Mouse (Mus musculus) erythroblast, adult 5-6 weeks (primary cell): ENCODE results near the gene Atp1a4. TPM values are rescaled to one million over a fixed set of nuclear protein-coding genes. Genes with fewer than 3 reads are reported as not detected.
"Not testable (repeated sequence)": the region's sequence is repeated elsewhere in the genome, so short reads cannot be mapped to it uniquely, and the experiment has no call there.

Experiments
- ATAC-seq: replicated peaks from 2 replicates; pipeline ENCODE4 v1.8.0; 2016; ENCODE audit warnings: moderate number of reproducible peaks, mild to moderate bottlenecking, moderate TSS enrichment, inconsistent platforms; ENCODE audit not compliant: poor library complexity, low FRiP score, severe bottlenecking
- total RNA-seq, 2 experiments: library from RNA; stranded (forward) in 1 of 2; stranded (reverse) in 1 of 2; fragments of 150-400 nt in 1 of 2; fragments of 200-764, 138-1000 nt in 1 of 2; gene quantifications; 2 replicates each; pipeline versions ENCODE4 v1.2.3 to v1.2.4; 2015 to 2017; ENCODE audit warnings: low replicate concordance in 2 of 2

The Atp1a4 gene
- total RNA-seq, 2 experiments from 2014 or later: not detected

DNA sequence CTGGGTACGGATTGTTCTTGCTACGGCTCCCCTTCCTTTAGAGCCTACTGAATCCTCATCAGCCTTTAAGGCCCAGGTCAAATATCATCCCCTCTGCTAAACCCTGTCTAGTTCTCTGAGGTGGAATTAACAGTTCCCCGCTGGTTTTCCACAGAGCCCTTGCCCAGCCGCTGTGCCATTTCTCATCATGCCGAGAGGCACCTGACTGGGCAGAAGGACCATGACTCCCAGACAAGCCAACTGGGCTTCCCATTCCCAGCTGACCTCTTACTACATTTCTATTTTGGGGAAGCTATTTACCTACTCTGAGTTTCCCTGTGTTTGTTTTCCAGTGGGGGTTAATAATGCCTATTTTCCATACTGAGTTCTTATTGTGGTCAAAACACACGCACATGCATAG, 24.9 kb upstream of the Atp1a4 start:
- ATAC-seq: no peak

GRCm38 (mm10) chr1:172281522-172282254, 23.5 kb upstream of the Atp1a4 start:
- no peak for ATAC-seq

GRCm38 (mm10) chr1:172279768-172280509, 21.7 kb upstream of the Atp1a4 start:
- ATAC-seq: no peak

GRCm38 (mm10) chr1:172278328-172278727, 20.1 kb upstream of the Atp1a4 start:
- no peak for ATAC-seq

GRCm38 (mm10) chr1:172277172-172277571, 19.0 kb upstream of the Atp1a4 start:
- ATAC-seq: no peak

- ATAC-seq: no peak
Observed at GRCm38 (mm10) chr1:172274547-172274946, 16.3 kb upstream of the Atp1a4 start.

DNA sequence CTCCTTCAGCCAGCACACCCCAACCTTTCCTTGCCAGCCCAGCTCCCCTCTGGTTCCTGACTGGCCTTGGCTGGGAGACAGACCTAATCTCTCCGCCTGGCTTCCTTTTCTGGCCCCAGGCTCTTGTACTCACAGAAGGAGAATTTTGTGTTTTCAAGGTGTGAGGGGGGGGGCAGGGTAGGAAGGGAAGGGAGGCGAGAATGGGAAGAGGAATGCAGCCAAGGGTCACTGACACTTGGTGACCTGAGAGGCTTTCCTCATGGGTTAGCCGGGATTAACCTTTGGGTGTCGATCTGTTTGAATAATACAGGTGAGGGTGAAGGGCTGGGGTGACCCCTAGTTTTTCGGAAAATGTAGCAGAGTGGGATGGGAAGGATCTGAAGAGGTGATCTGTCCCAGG, 15.9 kb upstream of the Atp1a4 start:
- ATAC-seq: no peak

DNA sequence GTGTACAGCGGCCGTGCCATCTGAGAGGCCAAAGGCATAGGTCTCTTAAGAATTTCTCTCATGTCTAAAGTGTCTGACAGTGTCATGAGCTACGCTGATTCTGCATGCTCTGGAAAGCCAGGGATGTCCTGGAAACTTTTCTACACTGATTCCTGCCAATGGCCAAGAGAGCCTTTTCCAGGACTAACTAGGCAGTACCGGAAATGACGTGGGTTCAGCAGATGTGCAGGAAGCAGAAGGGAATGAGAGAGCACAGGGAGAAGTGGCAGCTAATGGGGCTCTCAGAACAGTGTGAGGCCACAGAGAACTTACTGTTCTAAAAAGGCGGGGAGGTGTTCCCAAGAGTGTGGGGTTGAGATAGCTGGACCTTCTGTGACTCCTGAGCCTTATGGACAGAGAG, 15.2 kb upstream of the Atp1a4 start:
- no peak for ATAC-seq

DNA sequence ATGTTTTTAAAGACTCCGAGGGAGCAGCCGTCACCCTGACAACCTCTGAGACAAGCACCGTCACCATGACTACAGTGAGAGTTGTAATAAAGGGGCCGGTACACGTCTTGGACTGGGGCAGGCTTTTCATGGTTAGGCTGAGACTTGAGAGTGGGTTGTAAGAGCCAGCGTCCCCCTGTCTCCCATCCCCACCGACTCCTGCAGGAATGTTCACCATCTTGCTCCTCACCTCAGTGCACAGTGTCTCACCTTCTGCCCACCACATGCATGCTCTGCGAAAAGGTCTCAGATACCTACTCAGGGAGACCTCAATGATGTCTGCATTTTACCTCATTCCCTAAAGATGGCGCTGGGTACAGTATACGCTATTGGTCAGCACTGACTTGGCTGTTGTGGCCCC, 13.6 kb upstream of the Atp1a4 start:
- no peak for ATAC-seq

DNA sequence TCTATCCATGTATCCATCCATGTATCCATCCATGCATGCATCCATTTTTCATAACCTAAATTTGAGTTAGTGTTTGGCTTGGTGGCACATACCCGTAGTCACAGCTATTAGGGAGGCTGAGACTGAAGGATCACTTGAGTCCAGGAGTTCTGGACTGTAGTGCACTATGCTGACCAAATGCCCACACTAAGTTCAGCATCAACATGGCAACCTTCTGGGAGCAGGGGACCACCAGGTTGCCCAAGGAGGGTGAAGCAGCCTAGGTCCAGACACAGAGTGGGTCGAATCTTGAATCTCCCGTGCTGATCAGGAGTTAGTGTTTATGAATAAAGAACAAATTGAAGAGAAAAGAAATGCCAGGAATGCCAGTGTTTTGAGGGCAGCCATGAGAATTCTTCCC, 13.0 kb upstream of the Atp1a4 start:
- no peak for ATAC-seq

- no peak for ATAC-seq
Observed at GRCm38 (mm10) chr1:172261477-172262078, 3.4 kb upstream of the Atp1a4 start, which contains the start of gene Igsf8. TSS of gene Igsf8 (plus strand) at chr1:172261641.

- ATAC-seq: no peak
Observed at GRCm38 (mm10) chr1:172247679-172248078, 10.5 kb downstream of the Atp1a4 start.

- no peak for ATAC-seq
Observed at GRCm38 (mm10) chr1:172247216-172247615, 11.0 kb downstream of the Atp1a4 start.

GRCm38 (mm10) chr1:172244645-172245044, 13.6 kb downstream of the Atp1a4 start:
- ATAC-seq: not testable (repeated sequence)

DNA sequence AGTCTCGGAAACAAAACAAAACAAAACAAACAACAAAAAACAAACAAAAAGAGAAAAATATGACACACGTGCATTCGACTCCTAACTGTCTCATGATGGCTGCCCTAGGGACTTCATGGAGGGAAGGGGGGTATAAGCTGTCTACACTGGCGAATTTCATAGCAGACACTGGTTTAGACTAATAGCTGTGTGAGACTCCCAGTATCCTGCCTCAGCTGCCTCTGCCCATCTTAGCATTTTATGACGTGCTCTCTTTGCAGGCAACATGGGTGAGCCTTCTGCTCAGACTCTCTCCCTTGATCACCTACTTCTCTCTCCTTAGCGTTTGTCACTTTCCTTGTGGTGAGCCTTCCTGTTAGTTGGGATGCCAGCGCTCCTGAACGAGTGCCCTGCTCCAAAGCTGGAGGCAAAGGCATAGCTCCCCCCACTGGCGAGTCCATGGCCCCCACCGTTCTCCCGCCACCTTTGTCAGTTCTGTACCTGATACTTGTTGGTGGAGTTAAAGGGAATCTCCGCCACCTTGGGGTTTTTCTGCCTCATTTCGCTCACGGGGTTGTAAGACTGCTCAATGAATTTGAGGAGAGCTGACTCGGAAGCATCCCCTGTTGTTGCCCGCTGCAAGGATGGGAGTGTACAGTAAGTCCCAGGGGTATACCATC, 14.5 kb downstream of the Atp1a4 start:
- no peak for ATAC-seq

DNA sequence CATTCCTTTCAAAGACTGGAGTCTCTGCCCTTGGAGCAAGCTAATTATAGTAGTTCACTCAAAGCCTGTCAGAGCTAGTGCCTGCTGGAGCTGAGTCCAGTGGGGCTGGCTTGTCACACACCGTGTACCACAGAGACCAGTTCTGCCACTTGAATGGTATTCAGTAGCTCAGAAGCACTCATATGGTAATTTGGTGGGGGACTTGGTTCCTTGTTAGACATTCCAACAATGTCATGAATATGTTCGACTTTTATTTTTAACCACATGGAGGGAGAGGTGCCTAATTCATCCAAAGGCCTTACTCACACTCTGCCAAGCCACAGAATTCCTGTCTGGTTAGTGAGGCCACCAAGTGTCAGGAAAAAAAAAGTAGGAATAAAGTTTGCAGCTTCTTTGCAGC, 15.8 kb downstream of the Atp1a4 start:
- no peak for ATAC-seq

DNA sequence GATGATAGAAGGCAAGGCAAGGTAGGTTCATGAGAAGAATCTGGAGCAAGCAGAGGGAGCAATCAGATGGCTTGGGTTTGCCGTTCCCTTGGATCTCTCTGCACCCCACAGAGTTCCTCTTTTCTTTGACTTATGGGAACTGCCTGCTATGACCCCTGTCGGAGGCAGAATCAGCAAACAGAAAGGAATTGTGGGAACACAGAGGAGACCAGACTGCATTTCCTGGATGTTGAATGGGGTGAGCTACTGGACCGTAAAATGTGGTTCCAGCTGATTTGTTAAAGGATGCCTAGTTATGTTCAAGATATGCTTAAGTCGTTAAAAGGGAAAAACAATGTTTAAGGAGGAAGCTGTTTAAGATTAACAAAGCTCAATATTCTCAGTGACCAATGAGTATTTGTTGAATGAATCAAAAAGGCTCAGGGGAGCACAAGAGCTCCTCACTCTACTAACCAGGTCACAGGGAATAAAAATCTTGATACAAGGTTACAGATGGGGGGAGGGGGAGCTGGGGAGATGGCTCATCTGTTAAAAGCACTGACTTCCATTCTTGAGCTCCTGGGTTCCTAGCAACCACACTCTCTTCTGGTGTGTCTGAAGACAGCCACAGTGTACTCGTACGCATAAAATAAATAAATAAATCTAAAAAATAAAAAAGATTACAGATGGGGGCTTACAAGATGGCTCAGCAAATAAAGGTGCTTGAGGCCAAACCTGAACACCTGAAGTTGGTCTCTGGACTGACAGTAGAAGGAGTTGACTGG, 17.1 kb downstream of the Atp1a4 start:
- ATAC-seq: no peak

- ATAC-seq: no peak
Observed at GRCm38 (mm10) chr1:172229215-172229614, 29.0 kb downstream of the Atp1a4 start.

- no peak for ATAC-seq
Observed at GRCm38 (mm10) chr1:172228209-172228608, 30.0 kb downstream of the Atp1a4 start.
